Mouse (Mus musculus) lung, postnatal 0 days (tissue): ENCODE measurements around the gene Pgpep1. TPM values are rescaled to one million over a fixed set of nuclear protein-coding genes. Genes with fewer than 3 reads are reported as not detected.
A peak's percentile ranks its signal among the peaks of the same experiment; 100 is the strongest.

Experiments
- ATAC-seq: fragments of 200-750 bp; cut with Nextera tagmentation; 2 replicates; pipeline ENCODE4 v1.8.0; 2017; ENCODE audit warnings: moderate library complexity
- DNase-seq: peaks from one replicate; pipeline ENCODE4 v3.0.0-alpha.2; 2016; ENCODE audit warnings: low spot score
- H3K27ac ChIP-seq: fragments of 300-500 bp; sonication (generic); 2 replicates; pipeline ENCODE4 v1.5.1; 2014; ENCODE audit warnings: antibody characterized with exemption, mild to moderate bottlenecking, low read length, mixed read lengths
- H3K27me3 ChIP-seq: fragments of 300-500 bp; sonication (generic); replicated peaks from 2 replicates; pipeline ENCODE4 v1.6.1; 2014; ENCODE audit warnings: low read length, mixed read lengths; ENCODE audit not compliant: insufficient read depth
- H3K36me3 ChIP-seq: fragments of 300-500 bp; sonication (generic); 2 replicates; pipeline ENCODE4 v1.6.1; 2014; ENCODE audit warnings: low read length, mixed read lengths; ENCODE audit not compliant: insufficient read depth
- H3K4me1 ChIP-seq: fragments of 300-500 bp; sonication (generic); 2 replicates; pipeline ENCODE4 v1.6.1; 2014; ENCODE audit warnings: antibody characterized with exemption, low read depth, low read length, mixed read lengths; ENCODE audit not compliant: insufficient read depth
- H3K4me2 ChIP-seq: fragments of 300-500 bp; sonication (generic); replicated peaks from 2 replicates; pipeline ENCODE4 v1.6.1; 2014; ENCODE audit warnings: low read depth, mild to moderate bottlenecking, low read length, moderate library complexity, mixed read lengths
- H3K4me3 ChIP-seq: fragments of 300-500 bp; sonication (generic); 2 replicates; pipeline ENCODE4 v1.5.1; 2014; ENCODE audit warnings: low read depth, low read length
- H3K9ac ChIP-seq: fragments of 300-500 bp; sonication (generic); replicated peaks from 2 replicates; pipeline ENCODE4 v1.6.1; 2014; ENCODE audit warnings: low read depth, mild to moderate bottlenecking
- H3K9me3 ChIP-seq: fragments of 300-500 bp; sonication (generic); 2 replicates; pipeline ENCODE4 v1.6.1; 2016; ENCODE audit warnings: low read length, mixed read lengths
- CTCF ChIP-seq: IDR thresholded peaks from 2 replicates; pipeline ENCODE4 v1.5.1; 2016; ENCODE audit warnings: antibody characterized with exemption, mild to moderate bottlenecking
- EP300 ChIP-seq: IDR thresholded peaks from 2 replicates; pipeline ENCODE4 v1.6.1; 2016; ENCODE audit warnings: antibody characterized with exemption, mild to moderate bottlenecking, control low read depth
- WGBS: fragments of 180-500 bp; shearing (Covaris S2); extraction: QIAGEN DNeasy Blood & Tissue Kit; methylation state at CpG from one replicate; pipeline ENCODE4 v1.1.7; 2014; 5-methylcytosine and 5-hydroxymethylcytosine counted together
- polyA plus RNA-seq: library from polyadenylated mRNA; unstranded; fragments of >200 nt; fragmentation: Nextera tagmentation; extraction: Ambion mirVana; gene quantifications from 2 replicates; pipeline ENCODE4 v1.2.1, GENCODE M21; 2015

Pgpep1 gene
- polyA plus RNA-seq, 1 experiment from 2014 or later, result 32.9 TPM

DNA sequence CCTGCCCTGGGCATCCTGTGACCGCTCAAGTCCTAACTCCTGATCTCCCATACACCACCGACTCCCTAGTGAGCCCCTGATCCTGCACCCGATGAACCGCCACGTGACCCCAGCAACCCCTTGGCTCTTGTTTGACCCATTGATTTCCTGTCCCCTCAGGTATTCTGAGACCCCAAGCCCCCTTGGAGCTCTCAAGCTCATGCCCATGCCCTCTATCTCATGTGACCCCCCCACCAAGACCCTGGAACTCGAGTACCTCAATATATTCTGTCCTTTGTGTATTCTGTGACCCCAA is 52.6 kb downstream of the Pgpep1 start:
- WGBS, result 14% methylated on average over 6 of the region's 6 CpGs
- Histone ChIP-seq H3K4me2 (peak overlapping the region; percentile 97), H3K9ac (peak overlapping the region; percentile 82), H3K36me3 (no peaks in the 10 kb centered on the region), H3K4me3 (peak overlapping the region; percentile 61), H3K4me1 (peaks cover 8% of the 10 kb centered on the region; the same call in 1 of the 2 replicates), H3K27me3 (no peaks in the 10 kb centered on the region), H3K27ac (peak overlapping the region; percentile 98), H3K9me3 (no peaks in the 10 kb centered on the region)
- TF ChIP-seq CTCF (no peak), EP300 (no peak)
- ATAC-seq (no peak), DNase-seq (peak; percentile 10)

DNA sequence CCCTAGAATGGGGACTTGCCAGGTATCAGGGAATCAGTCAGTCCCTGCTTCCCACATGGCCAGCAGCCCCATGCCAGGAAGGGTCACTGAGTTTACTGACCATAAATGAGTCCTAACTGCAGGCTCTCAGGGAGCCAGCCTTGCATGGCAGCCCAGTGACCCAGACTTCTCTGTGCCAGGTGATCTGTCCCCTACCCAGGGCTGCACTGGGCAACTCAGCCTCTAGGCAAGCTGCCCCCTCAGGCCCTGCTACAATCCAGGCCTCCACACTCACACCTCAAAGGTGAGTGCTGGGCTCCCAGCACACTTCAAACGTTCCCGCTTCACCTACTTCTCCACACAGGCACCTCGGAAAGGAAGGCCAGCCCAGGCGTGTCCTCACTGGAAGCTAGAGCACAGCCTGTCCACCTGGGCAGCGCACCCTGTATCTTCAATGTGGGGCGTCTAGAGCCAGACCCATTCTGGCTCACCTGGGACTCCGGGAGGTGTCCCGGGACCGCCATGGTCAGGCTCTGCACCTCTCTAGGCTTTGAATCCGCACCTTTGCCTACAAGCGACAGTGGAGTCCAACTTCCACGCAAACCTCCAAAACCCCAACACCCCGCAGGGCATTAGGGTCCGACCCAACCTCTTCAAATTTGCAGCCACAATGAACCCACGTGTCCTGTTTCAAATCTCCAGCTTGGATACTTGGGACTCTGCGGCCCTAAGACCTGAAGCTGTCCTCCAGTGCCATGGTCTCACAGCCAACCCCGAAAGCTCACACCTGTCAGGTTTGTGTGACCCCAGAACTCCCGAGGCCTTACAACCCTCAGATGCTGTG is 53.2 kb downstream of the Pgpep1 start:
- no peaks in the 10 kb centered on the region for H3K27me3 ChIP-seq
- peak overlapping the region; percentile 97 for H3K4me2 ChIP-seq
- H3K9ac ChIP-seq, result no peak overlapping the region
- H3K4me3 ChIP-seq, result peak overlapping the region; percentile 61; the same call in 1 of the 2 replicates
- no peaks in the 10 kb centered on the region for H3K36me3 ChIP-seq
- no peak for ATAC-seq
- peak; percentile 4 for DNase-seq
- WGBS, result 56% methylated on average over 18 of the region's 18 CpGs
- peaks cover 8% of the 10 kb centered on the region; the same call in 1 of the 2 replicates for H3K4me1 ChIP-seq
- no peak overlapping the region for H3K27ac ChIP-seq
- H3K9me3 ChIP-seq, result no peaks in the 10 kb centered on the region
- TF ChIP-seq CTCF (no peak), EP300 (no peak)

DNA sequence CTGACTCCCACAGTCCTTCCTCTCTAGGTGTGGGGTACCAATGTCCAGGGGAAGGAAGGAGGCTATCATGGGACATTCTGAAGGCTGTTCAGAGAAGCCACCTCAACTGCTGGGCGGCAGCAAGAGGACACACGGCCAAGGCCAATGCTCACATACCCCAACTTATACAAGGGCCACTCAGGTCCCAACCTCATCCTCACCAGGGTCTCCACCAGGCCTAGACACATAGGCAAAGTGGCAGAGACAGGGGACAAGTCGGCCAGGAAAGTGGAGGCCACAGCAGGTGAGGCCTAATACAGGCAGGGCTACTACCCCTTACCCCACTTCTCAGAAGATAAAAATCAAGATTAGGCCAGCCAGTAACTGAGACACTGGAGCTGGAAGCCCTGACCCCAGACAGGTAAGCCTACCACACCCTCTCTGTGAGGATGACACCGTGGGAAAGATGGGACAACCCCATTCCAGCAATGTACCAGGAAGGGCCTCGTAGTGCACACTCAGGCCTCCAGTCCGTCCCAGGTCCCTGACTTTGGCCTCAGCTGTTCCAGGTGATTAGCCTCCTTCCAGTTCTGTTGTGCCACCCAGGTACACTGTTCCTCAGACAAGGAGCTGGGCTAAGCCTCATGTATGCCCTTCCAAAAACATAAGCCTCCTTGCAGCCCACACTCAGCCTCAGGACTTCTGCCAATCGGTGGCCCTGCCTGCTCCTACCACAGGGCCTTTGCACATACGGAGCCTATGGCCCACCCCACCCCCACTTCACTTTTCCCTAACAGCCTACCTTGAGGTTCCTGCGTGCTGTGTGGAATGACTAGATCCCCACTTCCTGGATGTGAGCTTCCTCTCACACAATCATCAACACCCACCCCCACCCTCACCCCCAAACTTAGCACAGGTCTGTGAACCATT is 54.1 kb downstream of the Pgpep1 start:
- no peak overlapping the region for H3K4me3 ChIP-seq
- H3K4me2 ChIP-seq, result no peak overlapping the region
- H3K4me1 ChIP-seq, result peaks cover 10% of the 10 kb centered on the region; the same call in 1 of the 2 replicates
- 82% methylated on average over 9 of the region's 9 CpGs for WGBS
- H3K36me3 ChIP-seq, result no peaks in the 10 kb centered on the region
- no peak for TF ChIP-seq CTCF
- TF ChIP-seq EP300, result no peak
- peak; percentile 3 for DNase-seq
- H3K27me3 ChIP-seq, result no peaks in the 10 kb centered on the region
- no peak for ATAC-seq
- no peak overlapping the region for H3K9ac ChIP-seq
- no peak overlapping the region for H3K27ac ChIP-seq
- no peaks in the 10 kb centered on the region for H3K9me3 ChIP-seq

DNA sequence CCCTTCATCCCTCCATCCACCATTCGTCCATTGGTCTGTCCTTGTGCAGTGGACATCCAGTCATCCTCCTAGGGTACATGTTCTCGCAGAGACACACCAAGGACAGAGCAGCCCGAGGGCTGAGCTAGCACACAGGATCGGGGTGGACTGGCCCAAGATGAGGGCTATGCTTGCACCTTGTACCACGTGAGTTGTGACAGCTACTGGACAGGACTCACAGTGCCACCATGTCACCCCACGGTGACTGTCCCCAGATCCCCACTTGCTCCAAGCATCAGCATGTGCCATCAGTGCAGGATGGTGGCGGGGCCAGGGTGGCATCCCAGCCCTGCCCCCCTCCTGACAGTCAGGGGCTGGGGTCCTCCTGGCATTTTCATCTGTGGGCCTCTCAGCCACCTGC is 55.6 kb downstream of the Pgpep1 start:
- no peak for ATAC-seq
- Histone ChIP-seq H3K9ac (no peak overlapping the region), H3K36me3 (no peaks in the 10 kb centered on the region), H3K4me3 (no peak overlapping the region), H3K27ac (no peak overlapping the region), H3K4me2 (no peak overlapping the region), H3K9me3 (no peaks in the 10 kb centered on the region), H3K4me1 (peaks cover 15% of the 10 kb centered on the region; the same call in 1 of the 2 replicates), H3K27me3 (no peaks in the 10 kb centered on the region)
- TF ChIP-seq CTCF (no peak), EP300 (no peak)
- 90% methylated on average over 7 of the region's 7 CpGs for WGBS
- no peak for DNase-seq

DNA sequence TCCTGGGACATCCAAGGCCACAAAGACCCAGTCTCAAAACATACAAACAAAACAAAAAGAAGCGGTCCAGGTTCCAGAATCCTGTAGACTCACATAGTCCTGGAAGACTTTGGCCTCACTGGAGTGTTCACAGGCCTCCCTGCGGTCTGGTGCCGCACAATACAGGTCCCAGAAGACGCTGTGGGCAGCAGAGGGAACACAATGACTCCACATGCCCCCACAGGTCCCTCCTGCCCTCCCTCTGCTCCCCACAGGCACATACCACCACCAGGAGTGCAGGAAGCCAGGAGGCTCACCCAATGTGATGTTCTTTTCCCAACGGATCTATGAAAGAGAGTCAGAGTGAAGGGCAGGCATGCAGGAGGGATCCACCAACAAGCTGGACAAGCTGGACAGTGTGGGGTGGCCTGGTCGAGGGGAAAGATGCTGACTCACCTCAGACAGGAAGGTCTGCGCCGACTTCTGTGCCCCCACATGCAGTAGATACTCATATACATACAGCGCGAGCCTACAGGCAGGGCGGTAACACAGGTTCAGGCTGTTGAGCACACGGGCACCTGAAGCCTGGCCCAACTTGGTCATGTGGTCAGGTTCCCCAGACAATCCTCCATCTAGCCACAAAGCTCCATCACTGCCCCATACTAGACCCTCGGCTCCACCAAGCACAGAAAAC is 57.9 kb downstream of the Pgpep1 start:
- no peak overlapping the region for H3K9ac ChIP-seq
- TF ChIP-seq EP300 (no peak), CTCF (no peak)
- no peaks in the 10 kb centered on the region for H3K27me3 ChIP-seq
- no peak for ATAC-seq
- 0 out of 2 replicates have a peak, but pooled peaks cover 3% of the 10 kb centered on the region for H3K36me3 ChIP-seq
- H3K9me3 ChIP-seq, result no peaks in the 10 kb centered on the region
- H3K27ac ChIP-seq, result no peak overlapping the region
- no peak for DNase-seq
- H3K4me3 ChIP-seq, result no peak overlapping the region
- H3K4me2 ChIP-seq, result no peak overlapping the region
- H3K4me1 ChIP-seq, result peaks cover 17% of the 10 kb centered on the region; the same call in 1 of the 2 replicates
- WGBS, result 91% methylated on average over 13 of the region's 13 CpGs

DNA sequence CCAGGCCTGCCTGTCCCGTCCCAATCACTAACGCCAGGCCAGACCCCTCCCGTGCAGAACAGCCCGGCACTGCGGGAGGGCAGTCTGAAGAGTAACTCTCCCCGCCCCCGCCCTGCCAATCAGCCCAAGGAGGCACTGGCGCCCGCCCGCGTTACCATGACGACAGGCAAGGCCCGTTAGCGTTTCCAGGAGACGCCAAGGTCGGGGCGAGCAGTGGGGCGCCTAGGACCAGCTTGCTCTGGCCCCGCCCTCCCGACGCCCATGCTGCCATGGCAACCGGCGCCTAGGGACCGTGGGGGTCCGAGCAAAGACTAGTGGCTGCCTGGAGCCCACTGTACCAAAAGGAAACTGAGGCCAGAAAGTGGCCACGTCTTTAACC is 58.9 kb downstream of the Pgpep1 start:
- 0 out of 2 replicates have a peak, but pooled peaks cover 3% of the 10 kb centered on the region for H3K36me3 ChIP-seq
- no peaks in the 10 kb centered on the region for H3K9me3 ChIP-seq
- TF ChIP-seq CTCF (no peak), EP300 (no peak)
- peak; percentile 48 for ATAC-seq
- no peaks in the 10 kb centered on the region for H3K27me3 ChIP-seq
- peak overlapping the region; percentile 39 for H3K4me2 ChIP-seq
- no peak overlapping the region for H3K4me3 ChIP-seq
- DNase-seq, result peak; percentile 80
- H3K9ac ChIP-seq, result no peak overlapping the region; the same call in 1 of the 2 replicates
- H3K27ac ChIP-seq, result peak overlapping the region; percentile 15; the same call in 1 of the 2 replicates
- WGBS, result under 1% methylated on average over 16 of the region's 26 CpGs
- peaks cover 12% of the 10 kb centered on the region; the same call in 1 of the 2 replicates for H3K4me1 ChIP-seq
